ENCODE assay signal across 16 mouse cellular contexts in the genomic region with DNA sequence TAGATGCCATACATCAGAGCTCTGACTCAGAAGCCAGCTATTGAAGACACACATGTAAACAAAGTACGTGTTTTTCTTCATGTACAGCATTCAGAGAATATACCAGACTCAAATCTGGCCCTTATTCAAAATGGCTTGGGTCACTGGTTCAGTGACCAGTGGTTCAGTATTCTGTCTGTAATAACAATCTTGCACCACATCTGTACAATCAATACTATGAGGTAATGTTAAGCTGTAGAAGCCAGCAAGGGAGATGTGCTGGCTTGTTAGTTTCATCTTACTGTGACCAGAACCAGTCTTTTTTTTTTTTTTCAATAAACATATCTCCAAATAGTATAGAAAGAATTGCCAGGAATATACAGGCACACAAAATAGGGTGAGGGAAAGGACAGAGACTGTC.
"Had no signal": no experiment of that assay in that cellular context is flagged by ENCODE, and none has a peak within 500 bp of the region (broad histone marks: within the 10 kb centered on the region; RNA-seq: fewer than 3 reads in every experiment).

No protein-coding gene starts in this region.

- H3K27ac ChIP-seq: limb, embryonic 12.5 days; limb, embryonic 15.5 days; liver, embryonic 14.5 days; midbrain, embryonic 15.5 days had no signal

- ATAC-seq: inflammation-experienced regulatory T-cells, adult 6 months; intestine, embryonic 16.5 days had no signal

- H3K9ac ChIP-seq: limb, embryonic 12.5 days; limb, embryonic 15.5 days; liver, embryonic 14.5 days; midbrain, embryonic 15.5 days had no signal

- H3K9me3 ChIP-seq: limb, embryonic 12.5 days; limb, embryonic 15.5 days; midbrain, embryonic 15.5 days had no signal

- H3K4me1 ChIP-seq: limb, embryonic 12.5 days; limb, embryonic 15.5 days; midbrain, embryonic 15.5 days had no signal

- H3K27me3 ChIP-seq: limb, embryonic 12.5 days; limb, embryonic 15.5 days; midbrain, embryonic 15.5 days had no signal

- H3K36me3 ChIP-seq: limb, embryonic 12.5 days; limb, embryonic 15.5 days; midbrain, embryonic 15.5 days had no signal

- H3K4me3 ChIP-seq: limb, embryonic 12.5 days; limb, embryonic 15.5 days; midbrain, embryonic 15.5 days had no signal

- DNase-seq: kidney, adult 18-20 months; kidney, adult 9 months; kidney, postnatal 14 days; kidney, postnatal 4 days; left cerebral cortex, postnatal 4 days; lung, adult 2 months; lung, postnatal 10 days; lung, postnatal 4 days; thymus, adult 18-20 months; thymus, postnatal 36 days had no signal

- H3K4me2 ChIP-seq: limb, embryonic 12.5 days; limb, embryonic 15.5 days; midbrain, embryonic 15.5 days had no signal
